Mouse (Mus musculus): Measurements from ENCODE around the gene Slc16a12. TPM values are rescaled to one million over a fixed set of nuclear protein-coding genes. Genes with fewer than 3 reads are reported as not detected.
"Not testable (repeated sequence)": the region's sequence is repeated elsewhere in the genome, so short reads cannot be mapped to it uniquely, and the experiment has no call there.

Slc16a12 gene
- polyA plus RNA-seq, 1 experiment: 3.8 TPM

DNA sequence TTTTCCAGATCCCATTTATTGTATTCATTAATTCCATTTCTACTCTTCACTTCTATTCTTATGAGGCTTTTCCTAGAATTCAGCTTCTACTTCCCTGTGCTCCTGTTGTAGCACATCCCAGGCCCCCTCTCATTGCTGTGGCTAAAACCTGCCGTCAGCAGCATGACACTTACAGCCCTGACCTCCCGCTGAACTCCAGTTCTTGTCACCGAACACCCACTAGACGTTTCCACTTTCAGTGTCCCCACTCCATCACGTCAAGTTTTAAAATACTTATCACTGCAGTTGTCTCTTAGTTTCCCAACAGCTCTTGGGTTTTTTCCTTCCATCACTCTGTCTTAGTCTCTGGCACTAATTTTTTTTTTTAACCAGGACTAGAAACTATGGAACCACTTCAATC is 6.2 kb upstream of the Slc16a12 start:
- H3K27ac ChIP-seq (ENCODE audit: insufficient read depth, low read length): no peak overlapping the region
- H3K4me3 ChIP-seq (ENCODE audit: insufficient read depth, low read length): no peak overlapping the region
- TF ChIP-seq CTCF (IDR thresholded peaks at IDR 0.05; ENCODE audit: borderline replicate concordance, insufficient read depth, low read length): no peak
- no peaks in the 10 kb centered on the region for H3K4me1 ChIP-seq (ENCODE audit: control insufficient read depth, insufficient read depth, low read length)

DNA sequence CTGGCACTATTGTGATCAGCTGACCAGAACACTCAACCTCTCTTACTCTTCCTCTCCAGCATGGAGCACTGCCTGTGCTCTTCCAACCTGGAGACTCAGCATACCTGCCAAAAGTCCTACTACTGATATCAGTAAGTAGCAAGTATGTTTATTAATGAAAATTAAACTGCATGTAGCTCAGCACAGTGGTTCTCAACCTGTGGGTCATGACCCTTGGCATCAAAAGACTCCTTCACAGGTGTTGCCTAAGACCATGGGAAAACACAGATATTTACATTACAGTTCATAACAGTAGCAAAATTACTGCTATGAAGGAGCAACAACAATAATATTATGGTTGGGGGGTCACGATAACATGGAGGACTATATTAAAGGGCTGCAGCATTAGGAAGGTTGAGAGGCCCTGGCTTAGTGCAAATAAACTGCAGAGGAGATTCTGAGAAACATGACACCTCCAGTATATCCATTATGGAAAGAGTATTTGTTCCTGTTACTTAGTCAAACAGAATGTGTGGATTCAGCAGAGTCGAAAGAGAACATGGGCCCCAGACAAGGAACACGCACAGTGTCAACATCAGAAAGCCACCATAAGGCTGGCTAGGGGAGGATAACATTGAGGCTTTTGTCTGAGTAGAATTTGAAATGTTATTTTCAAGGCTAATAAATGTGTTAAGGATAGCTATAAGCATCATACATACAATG is 5.5 kb upstream of the Slc16a12 start:
- Histone ChIP-seq H3K4me1 (ENCODE audit: control insufficient read depth, insufficient read depth, low read length) (no peaks in the 10 kb centered on the region), H3K27ac (ENCODE audit: insufficient read depth, low read length) (no peak overlapping the region), H3K4me3 (ENCODE audit: insufficient read depth, low read length) (no peak overlapping the region)
- TF ChIP-seq POLR2A (IDR thresholded peaks at IDR 0.05; ENCODE audit: low read depth, low read length) (no peak), CTCF (IDR thresholded peaks at IDR 0.05; ENCODE audit: borderline replicate concordance, insufficient read depth, low read length) (no peak)

GRCm38 (mm10) chr19:34751150-34751549 is 4.1 kb upstream of the Slc16a12 start:
- no peak for TF ChIP-seq POLR2A (IDR thresholded peaks at IDR 0.05; ENCODE audit: low read depth, low read length)
- TF ChIP-seq CTCF (IDR thresholded peaks at IDR 0.05; ENCODE audit: borderline replicate concordance, insufficient read depth, low read length): no peak
- Histone ChIP-seq H3K27ac (ENCODE audit: insufficient read depth, low read length) (no peak overlapping the region), H3K4me3 (ENCODE audit: insufficient read depth, low read length) (no peak overlapping the region), H3K4me1 (ENCODE audit: control insufficient read depth, insufficient read depth, low read length) (no peaks in the 10 kb centered on the region)

DNA sequence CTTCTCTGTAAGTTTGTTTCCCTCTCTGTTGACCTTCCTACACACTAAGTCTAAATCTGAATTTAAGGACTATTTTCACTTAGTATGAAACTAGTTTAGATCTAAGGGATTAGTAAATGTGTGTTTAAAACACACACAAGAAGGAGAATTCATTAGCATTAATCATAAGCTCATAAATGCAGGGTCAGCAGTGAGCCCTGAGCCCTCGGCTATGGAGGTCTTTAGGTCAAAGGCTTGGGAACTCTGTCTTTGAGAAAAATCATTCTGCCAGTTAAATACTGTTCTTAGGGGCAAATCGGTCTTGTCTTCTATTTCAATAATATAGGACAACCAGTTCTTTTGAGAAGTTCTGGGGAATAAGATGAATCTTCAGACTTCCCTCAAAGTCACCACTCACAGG is 1.9 kb upstream of the Slc16a12 start:
- TF ChIP-seq CTCF (IDR thresholded peaks at IDR 0.05; ENCODE audit: borderline replicate concordance, insufficient read depth, low read length): no peak
- no peak for TF ChIP-seq POLR2A (IDR thresholded peaks at IDR 0.05; ENCODE audit: low read depth, low read length)
- Histone ChIP-seq H3K4me1 (ENCODE audit: control insufficient read depth, insufficient read depth, low read length) (no peaks in the 10 kb centered on the region), H3K4me3 (ENCODE audit: insufficient read depth, low read length) (no peak overlapping the region), H3K27ac (ENCODE audit: insufficient read depth, low read length) (no peak overlapping the region)

- H3K27ac ChIP-seq (ENCODE audit: insufficient read depth, low read length); H3K4me3 ChIP-seq (ENCODE audit: insufficient read depth, low read length); H3K4me1 ChIP-seq (ENCODE audit: control insufficient read depth, insufficient read depth, low read length): not testable (repeated sequence)
These were observed 880 bp upstream of the Slc16a12 start for GRCm38 (mm10) chr19:34747969-34748368.

GRCm38 (mm10) chr19:34746201-34746600 is 888 bp downstream of the Slc16a12 start:
- no peak overlapping the region; the same call in 1 of the 2 replicates for H3K4me3 ChIP-seq (ENCODE audit: insufficient read depth, low read length)
- no peak for TF ChIP-seq CTCF (IDR thresholded peaks at IDR 0.05; ENCODE audit: borderline replicate concordance, insufficient read depth, low read length)
- no peak for TF ChIP-seq POLR2A (IDR thresholded peaks at IDR 0.05; ENCODE audit: low read depth, low read length)
- no peak overlapping the region for H3K27ac ChIP-seq (ENCODE audit: insufficient read depth, low read length)
- no peaks in the 10 kb centered on the region for H3K4me1 ChIP-seq (ENCODE audit: control insufficient read depth, insufficient read depth, low read length)

GRCm38 (mm10) chr19:34745012-34745411 is 2.1 kb downstream of the Slc16a12 start:
- Histone ChIP-seq H3K4me1 (ENCODE audit: control insufficient read depth, insufficient read depth, low read length) (no peaks in the 10 kb centered on the region), H3K4me3 (ENCODE audit: insufficient read depth, low read length) (no peak overlapping the region), H3K27ac (ENCODE audit: insufficient read depth, low read length) (no peak overlapping the region)
- no peak for TF ChIP-seq POLR2A (IDR thresholded peaks at IDR 0.05; ENCODE audit: low read depth, low read length)
- no peak for TF ChIP-seq CTCF (IDR thresholded peaks at IDR 0.05; ENCODE audit: borderline replicate concordance, insufficient read depth, low read length)

- Histone ChIP-seq H3K4me1 (ENCODE audit: control insufficient read depth, insufficient read depth, low read length) (no peaks in the 10 kb centered on the region), H3K4me3 (ENCODE audit: insufficient read depth, low read length) (no peak overlapping the region), H3K27ac (ENCODE audit: insufficient read depth, low read length) (no peak overlapping the region)
- no peak for TF ChIP-seq CTCF (IDR thresholded peaks at IDR 0.05; ENCODE audit: borderline replicate concordance, insufficient read depth, low read length)
- no peak for TF ChIP-seq POLR2A (IDR thresholded peaks at IDR 0.05; ENCODE audit: low read depth, low read length)
These were observed 9.2 kb downstream of the Slc16a12 start for GRCm38 (mm10) chr19:34737916-34738315.

DNA sequence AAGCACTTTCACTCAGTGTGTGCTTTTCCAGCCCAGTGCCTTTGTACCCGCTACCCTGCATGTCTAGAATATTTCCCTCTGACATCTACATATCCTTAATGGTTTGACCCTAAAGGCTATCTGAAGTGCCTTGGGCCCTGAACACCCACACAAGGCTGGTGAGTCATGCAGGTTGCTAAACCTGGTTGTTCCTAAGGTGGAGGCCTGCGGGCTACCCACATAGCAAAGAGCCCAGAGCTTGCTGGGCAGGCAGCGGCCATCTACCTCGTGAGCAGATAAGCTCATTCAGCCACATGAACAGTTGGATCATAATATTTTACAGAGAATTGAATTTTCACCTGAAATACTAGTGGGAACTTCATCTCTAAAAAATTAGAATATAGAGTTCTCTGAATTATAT is 11.2 kb downstream of the Slc16a12 start:
- no peak for TF ChIP-seq POLR2A (IDR thresholded peaks at IDR 0.05; ENCODE audit: low read depth, low read length)
- TF ChIP-seq CTCF (IDR thresholded peaks at IDR 0.05; ENCODE audit: borderline replicate concordance, insufficient read depth, low read length): no peak
- H3K4me1 ChIP-seq (ENCODE audit: control insufficient read depth, insufficient read depth, low read length): no peaks in the 10 kb centered on the region
- no peak overlapping the region for H3K4me3 ChIP-seq (ENCODE audit: insufficient read depth, low read length)
- H3K27ac ChIP-seq (ENCODE audit: insufficient read depth, low read length): no peak overlapping the region

DNA sequence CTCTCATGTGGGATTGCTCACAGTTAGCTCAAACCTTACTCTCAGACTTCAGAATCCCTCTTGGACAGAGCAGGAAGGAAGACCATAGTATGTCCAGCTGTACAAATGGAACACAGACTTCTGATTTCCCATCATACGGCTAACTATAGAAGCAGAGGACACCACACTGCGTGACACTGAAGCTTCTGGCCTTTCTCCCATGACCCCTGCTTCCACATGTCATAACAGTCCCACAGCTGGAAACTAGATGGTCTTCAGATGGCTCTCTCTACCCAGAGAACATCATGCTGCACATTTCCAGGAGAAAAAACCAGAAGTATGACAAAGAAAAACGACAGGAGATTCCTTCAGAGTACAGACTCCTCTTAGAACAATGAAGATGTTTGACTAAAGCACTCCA is 14.1 kb downstream of the Slc16a12 start:
- TF ChIP-seq CTCF (IDR thresholded peaks at IDR 0.05; ENCODE audit: borderline replicate concordance, insufficient read depth, low read length): no peak
- TF ChIP-seq POLR2A (IDR thresholded peaks at IDR 0.05; ENCODE audit: low read depth, low read length): no peak
- Histone ChIP-seq H3K27ac (ENCODE audit: insufficient read depth, low read length) (no peak overlapping the region), H3K4me1 (ENCODE audit: control insufficient read depth, insufficient read depth, low read length) (no peaks in the 10 kb centered on the region), H3K4me3 (ENCODE audit: insufficient read depth, low read length) (no peak overlapping the region)

- no peak overlapping the region for H3K4me3 ChIP-seq (ENCODE audit: insufficient read depth, low read length)
- peak overlapping the region; percentile 87 for H3K27ac ChIP-seq (ENCODE audit: insufficient read depth, low read length)
- no peaks in the 10 kb centered on the region for H3K4me1 ChIP-seq (ENCODE audit: control insufficient read depth, insufficient read depth, low read length)
- TF ChIP-seq CTCF (IDR thresholded peaks at IDR 0.05; ENCODE audit: borderline replicate concordance, insufficient read depth, low read length) (no peak), POLR2A (IDR thresholded peaks at IDR 0.05; ENCODE audit: low read depth, low read length) (no peak)
These were observed 15.7 kb downstream of the Slc16a12 start for GRCm38 (mm10) chr19:34731356-34731755.

Data from embryonic fibroblast, embryonic 13.5 days (primary cell).